In the genomic region with DNA sequence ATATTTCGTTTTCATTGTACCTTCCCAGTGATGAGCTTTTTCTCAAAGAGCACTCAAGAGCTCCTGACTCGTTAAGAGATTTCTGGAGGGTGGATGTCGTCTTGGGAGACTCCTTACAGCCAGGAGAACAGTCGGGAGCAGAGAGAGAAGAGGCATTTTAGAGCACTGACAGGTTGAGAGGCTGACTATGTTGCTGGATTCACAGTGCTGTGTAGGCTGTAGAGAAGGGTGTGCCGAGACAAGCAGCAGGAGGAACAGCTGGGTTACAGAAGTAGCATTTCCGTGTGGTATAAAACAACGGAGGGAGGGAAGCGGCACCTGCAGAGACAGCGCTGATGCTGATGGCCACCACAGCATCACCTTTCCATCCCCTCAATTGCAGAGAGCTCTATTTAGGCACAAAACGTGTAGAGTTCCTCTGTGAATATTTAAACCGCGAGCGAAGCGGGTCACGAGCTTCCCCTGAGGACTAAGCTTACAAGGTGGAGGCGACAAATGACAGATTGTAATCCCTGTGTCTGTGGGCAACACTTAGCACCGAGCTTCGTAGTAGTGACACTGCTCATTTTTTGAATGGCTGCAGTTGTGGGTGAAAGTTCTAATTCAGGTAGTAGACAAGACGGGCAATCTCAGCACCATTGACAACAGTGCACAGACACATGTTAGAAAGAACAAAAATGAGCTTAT, we compare ENCODE assay signal across 18 mouse cellular contexts.
A peak's percentile ranks its signal among the peaks of the same experiment; 100 is the strongest.
DNase-seq lines count a peak whose midpoint lies in the region; TF ChIP-seq lines count a peak whose summit lies in the region.
"Had no signal": no experiment of that assay in that cellular context is flagged by ENCODE, and none has a peak within 500 bp of the region (broad histone marks: within the 10 kb centered on the region; RNA-seq: fewer than 3 reads in every experiment).

No protein-coding gene starts in this region.

- H3K27ac ChIP-seq in left cerebral cortex, adult 2 months, result peak overlapping the region; percentile 51
- H3K27ac ChIP-seq: embryonic facial prominence, embryonic 10.5 days; forebrain, embryonic 13.5 days; hindbrain, embryonic 13.5 days; hindbrain, postnatal 0 days had no signal

- intact Hi-C loops in left cerebral cortex, adult 2 months (cut with DNase I), result no loop called here
- intact Hi-C loops in left cerebral cortex, postnatal 4 days (cut with DNase I), result no loop called here

- H3K4me3 ChIP-seq in left cerebral cortex, adult 2 months, result no peak overlapping the region
- H3K4me3 ChIP-seq: embryonic facial prominence, embryonic 10.5 days; forebrain, embryonic 13.5 days; hindbrain, embryonic 13.5 days had no signal

- peak; percentile 34 to 46 for DNase-seq in frontal cortex, postnatal 36 days (ENCODE audit: low spot score in 2 of 2)
- DNase-seq in frontal cortex, postnatal 14 days (ENCODE audit: low spot score in 2 of 2), result no peak
- peak in 1 of 2 experiments; percentile 33 for DNase-seq in left cerebral cortex, adult 2 months (ENCODE audit: extremely low spot score in 1 of 2, low spot score in 2 of 2)
- no peak for DNase-seq in left cerebral cortex, postnatal 4 days
- DNase-seq in right cerebral cortex, postnatal 25 days, result peak; percentile 29
- DNase-seq in right cerebral cortex, postnatal 10 days (ENCODE audit: low spot score in 2 of 2), result no peak
- DNase-seq: adrenal gland, adult 2 months; adrenal gland, postnatal 25 days; cerebellum, adult 2 months; cerebellum, postnatal 10 days; forebrain, postnatal 0 days; gastrocnemius, postnatal 36 days; heart, adult 11 months; heart, postnatal 14 days had no signal

- no peak for TF ChIP-seq CTCF in left cerebral cortex, adult 2 months (IDR thresholded peaks at IDR 0.05)

Comparison
In these comparisons a context has a peak if more than half of its experiments do, and no peak if none do; other contexts are left out.
1. DNase-seq: peak in frontal cortex, postnatal 36 days (2 of 2) and right cerebral cortex, postnatal 25 days (single experiment); none in frontal cortex, postnatal 14 days (0 of 2), left cerebral cortex, postnatal 4 days (single experiment) and right cerebral cortex, postnatal 10 days (0 of 2).